Mouse (Mus musculus) brain, embryonic 14.5 days (tissue): ENCODE data around the gene AW549877.

Experiments used
- CTCF ChIP-seq: fragments of 200-500 bp; IDR thresholded peaks from 2 replicates; pipeline ENCODE4 v1.5.1; 2012; ENCODE audit warnings: inconsistent platforms, mild to moderate bottlenecking, moderate library complexity, borderline replicate concordance; ENCODE audit not compliant: insufficient read depth, insufficient read length; ENCODE audit errors: extremely low read depth
- POLR2A ChIP-seq: fragments of 200-500 bp; IDR thresholded peaks from 2 replicates; pipeline ENCODE4 v1.6.1; 2012; ENCODE audit warnings: mild to moderate bottlenecking, inconsistent platforms, borderline replicate concordance; ENCODE audit not compliant: poor library complexity, insufficient read depth, insufficient read length, severe bottlenecking; ENCODE audit errors: extremely low read depth

GRCm38 (mm10) chr15:3933466-3933865 is 62.1 kb downstream of the AW549877 start:
- no peak for TF ChIP-seq CTCF
- no peak for TF ChIP-seq POLR2A
